Mouse (Mus musculus) bone marrow, adult 2 months (tissue): ENCODE measurements around the gene Coa4.

ENCODE experiments used
- CTCF ChIP-seq: fragments of 200-500 bp; IDR thresholded peaks from 2 replicates; pipeline ENCODE4 v1.5.1; 2011; ENCODE audit warnings: low read length, control low read depth; ENCODE audit not compliant: control insufficient read depth, insufficient read depth
- POLR2A ChIP-seq: fragments of 200-500 bp; IDR thresholded peaks from 2 replicates; pipeline ENCODE4 v1.6.1; 2011; ENCODE audit warnings: low read depth, mild to moderate bottlenecking, control low read depth, low read length, borderline replicate concordance; ENCODE audit not compliant: control insufficient read depth

DNA sequence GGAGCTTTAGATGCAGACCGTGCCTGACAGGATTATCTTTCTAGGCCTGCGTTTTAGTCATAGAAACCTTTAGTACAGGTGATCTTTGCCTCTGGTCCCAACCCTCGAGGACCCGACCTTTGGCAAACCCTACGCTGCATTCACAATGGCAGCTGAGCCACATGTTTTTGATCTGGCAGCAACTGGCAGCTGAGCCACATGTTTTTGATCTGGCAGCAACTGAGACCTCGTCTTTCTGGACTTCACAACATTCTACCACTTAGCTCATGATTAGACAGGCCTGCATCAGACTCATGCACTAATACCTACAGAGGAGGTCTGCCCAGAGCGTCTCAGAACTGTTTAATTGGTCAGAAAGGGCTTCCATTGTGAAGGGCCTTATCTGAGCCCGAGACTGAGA lies 41.8 kb upstream of the Coa4 start:
- TF ChIP-seq POLR2A (no peak), CTCF (no peak)
